Mouse (Mus musculus) erythroid progenitor cell, adult 5-6 weeks (primary cell): ENCODE results near the gene Dlgap3. TPM values are rescaled to one million over a fixed set of nuclear protein-coding genes. Genes with fewer than 3 reads are reported as not detected.

Experiments
- ATAC-seq: replicated peaks from 2 replicates; pipeline ENCODE4 v1.8.0; 2016; ENCODE audit warnings: moderate number of reproducible peaks, mild to moderate bottlenecking, moderate TSS enrichment, inconsistent platforms; ENCODE audit not compliant: poor library complexity, low FRiP score, severe bottlenecking
- total RNA-seq, 2 experiments: library from RNA; stranded (forward) in 1 of 2; stranded (reverse) in 1 of 2; fragments of 150-400 nt in 1 of 2; fragments of 186-747, 209-891 nt in 1 of 2; gene quantifications; 2 replicates each; pipeline versions ENCODE4 v1.2.3 to v1.2.4; 2015 to 2017; ENCODE audit warnings: low replicate concordance in 2 of 2

Gene Dlgap3
- total RNA-seq, 2 experiments from 2014 or later, result not detected

- no peak for ATAC-seq
Observed at GRCm38 (mm10) chr4:127173461-127173860, 4.5 kb downstream of the Dlgap3 start.

GRCm38 (mm10) chr4:127174075-127174899 is 5.3 kb downstream of the Dlgap3 start:
- ATAC-seq, result no peak

- no peak for ATAC-seq
Observed at GRCm38 (mm10) chr4:127174900-127175278, 5.9 kb downstream of the Dlgap3 start.

GRCm38 (mm10) chr4:127177961-127178360 is 9.0 kb downstream of the Dlgap3 start:
- no peak for ATAC-seq

GRCm38 (mm10) chr4:127178671-127179070 is 9.7 kb downstream of the Dlgap3 start:
- no peak for ATAC-seq

GRCm38 (mm10) chr4:127179469-127180449 is 10.8 kb downstream of the Dlgap3 start:
- no peak for ATAC-seq

GRCm38 (mm10) chr4:127180450-127180840 is 11.4 kb downstream of the Dlgap3 start:
- ATAC-seq, result no peak

GRCm38 (mm10) chr4:127181010-127181409 is 12.0 kb downstream of the Dlgap3 start:
- ATAC-seq, result no peak

- no peak for ATAC-seq
Observed at GRCm38 (mm10) chr4:127183867-127184266, 14.9 kb downstream of the Dlgap3 start.

GRCm38 (mm10) chr4:127190921-127191320 is 21.9 kb downstream of the Dlgap3 start:
- ATAC-seq, result no peak

- no peak for ATAC-seq
Observed at GRCm38 (mm10) chr4:127192704-127193103, 23.7 kb downstream of the Dlgap3 start.

GRCm38 (mm10) chr4:127193378-127194155 is 24.6 kb downstream of the Dlgap3 start:
- ATAC-seq, result no peak

GRCm38 (mm10) chr4:127194477-127195269 is 25.7 kb downstream of the Dlgap3 start:
- ATAC-seq, result 0 out of 2 replicates have a peak, but pooled peaks have one; percentile 37

- ATAC-seq, result no peak
Observed at GRCm38 (mm10) chr4:127198609-127199008, 29.6 kb downstream of the Dlgap3 start.

- no peak for ATAC-seq
Observed at GRCm38 (mm10) chr4:127199406-127199805, 30.4 kb downstream of the Dlgap3 start.

- ATAC-seq, result no peak
Observed at GRCm38 (mm10) chr4:127200164-127200722, 31.2 kb downstream of the Dlgap3 start.

- no peak for ATAC-seq
Observed at GRCm38 (mm10) chr4:127200769-127201617, 32.0 kb downstream of the Dlgap3 start.

- no peak for ATAC-seq
Observed at GRCm38 (mm10) chr4:127203081-127203480, 34.1 kb downstream of the Dlgap3 start.
